Mouse (Mus musculus) MEL (cell line): Measurements from ENCODE around the gene Zhx3. TPM values are rescaled to one million over a fixed set of nuclear protein-coding genes. Genes with fewer than 3 reads are reported as not detected.

Experiments
- DNase-seq: peaks from one replicate; pipeline ENCODE4 v3.0.0; 2011; ENCODE audit warnings: low read depth, low spot score
- H3K27ac ChIP-seq: 2 replicates; pipeline ENCODE4 v1.5.1; 2012; ENCODE audit warnings: low read depth, mild to moderate bottlenecking, control low read depth, low read length, moderate library complexity; ENCODE audit not compliant: control insufficient read depth
- H3K27me3 ChIP-seq, 2 experiments: fragments of 150-350 bp in 1 of 2; sonication (generic) in 1 of 2; 2 replicates each; pipeline ENCODE4 v1.6.1; 2012; ENCODE audit warnings: low read length in 2 of 2, mild to moderate bottlenecking in 2 of 2, improper control_type of control experiment in 1 of 2, moderate library complexity in 1 of 2; ENCODE audit not compliant: insufficient read depth in 2 of 2, control insufficient read depth in 1 of 2
- H3K36me3 ChIP-seq, 2 experiments: 2 replicates each; pipeline ENCODE4 v1.6.1; 2012 to 2014; ENCODE audit warnings: low read length in 2 of 2, improper control_type of control experiment in 1 of 2, inconsistent platforms in 1 of 2, mild to moderate bottlenecking in 1 of 2; ENCODE audit not compliant: insufficient read depth in 2 of 2, control insufficient read depth in 1 of 2
- H3K4me1 ChIP-seq, 2 experiments: fragments of 150-350 bp in 1 of 2; sonication (generic) in 1 of 2; 2 replicates each; pipeline ENCODE4 v1.6.1; 2012; ENCODE audit warnings: low read length in 2 of 2, improper control_type of control experiment in 1 of 2, mild to moderate bottlenecking in 1 of 2; ENCODE audit not compliant: insufficient read depth in 2 of 2, control insufficient read depth in 1 of 2
- H3K4me3 ChIP-seq, 2 experiments: fragments of 150-350 bp in 1 of 2; sonication (generic) in 1 of 2; 2 replicates each; pipeline ENCODE4 v1.5.1; 2012; ENCODE audit warnings: low read depth in 2 of 2, low read length in 2 of 2, mild to moderate bottlenecking in 2 of 2, moderate library complexity in 2 of 2, control low read depth in 1 of 2, improper control_type of control experiment in 1 of 2; ENCODE audit not compliant: control insufficient read depth in 1 of 2, insufficient read depth in 1 of 2
- H3K79me2 ChIP-seq: 2 replicates; pipeline ENCODE4 v1.6.1; 2012; ENCODE audit warnings: mild to moderate bottlenecking, low read length, moderate library complexity; ENCODE audit not compliant: control insufficient read depth, poor library complexity, insufficient read depth
- H3K9ac ChIP-seq: 2 replicates; pipeline ENCODE4 v1.6.1; 2012; ENCODE audit warnings: low read depth, mild to moderate bottlenecking, control low read depth, low read length, moderate library complexity; ENCODE audit not compliant: control insufficient read depth, poor library complexity, severe bottlenecking
- H3K9me3 ChIP-seq: fragments of 150-350 bp; sonication (generic); replicated peaks from 2 replicates; pipeline ENCODE4 v1.6.1; 2012; ENCODE audit warnings: mild to moderate bottlenecking, low read length, improper control_type of control experiment, moderate library complexity; ENCODE audit not compliant: insufficient read depth
- BHLHE40 ChIP-seq: IDR thresholded peaks from 2 replicates; pipeline ENCODE4 v1.6.1; 2012; ENCODE audit warnings: low read depth, mild to moderate bottlenecking, inconsistent platforms, low read length, improper control_type of control experiment, borderline replicate concordance
- E2F4 ChIP-seq: IDR thresholded peaks from 2 replicates; pipeline ENCODE4 v1.6.1; 2011; ENCODE audit warnings: low read depth, low read length, improper control_type of control experiment, borderline replicate concordance
- EP300 ChIP-seq, 2 experiments: IDR thresholded peaks; 2 replicates each; pipeline ENCODE4 v1.6.1; 2011; ENCODE audit warnings: improper control_type of control experiment in 2 of 2, low read length in 2 of 2, low read depth in 1 of 2, mild to moderate bottlenecking in 1 of 2
- GATA1 ChIP-seq: IDR thresholded peaks from 2 replicates; pipeline ENCODE4 v1.6.1; 2011; ENCODE audit warnings: low read depth, low read length, improper control_type of control experiment
- HCFC1 ChIP-seq: IDR thresholded peaks from 2 replicates; pipeline ENCODE4 v1.6.1; 2012; ENCODE audit warnings: low read depth, mild to moderate bottlenecking, inconsistent platforms, low read length, improper control_type of control experiment, moderate library complexity
- JUND ChIP-seq: IDR thresholded peaks from 2 replicates; pipeline ENCODE4 v1.6.1; 2011; ENCODE audit warnings: low read depth, mild to moderate bottlenecking, improper control_type of control experiment, low read length
- KAT2A ChIP-seq: conservative IDR thresholded peaks from 2 replicates; pipeline ENCODE4 v1.6.1; 2012; ENCODE audit warnings: low read depth, low read length, improper control_type of control experiment, inconsistent platforms
- MAZ ChIP-seq: IDR thresholded peaks from 2 replicates; pipeline ENCODE4 v1.6.1; 2012; ENCODE audit warnings: low read depth, mild to moderate bottlenecking, inconsistent platforms, low read length, improper control_type of control experiment
- MEF2A ChIP-seq: IDR thresholded peaks from 2 replicates; pipeline ENCODE4 v1.6.1; 2014; ENCODE audit warnings: low read depth, mild to moderate bottlenecking, inconsistent platforms, low read length, improper control_type of control experiment; ENCODE audit not compliant: poor library complexity, insufficient replicate concordance, severe bottlenecking; ENCODE audit errors: extremely low read depth
- MXI1 ChIP-seq: IDR thresholded peaks from 2 replicates; pipeline ENCODE4 v1.6.1; 2011; ENCODE audit warnings: mild to moderate bottlenecking, low read depth, low read length, improper control_type of control experiment
- NELFE ChIP-seq: IDR thresholded peaks from 2 replicates; pipeline ENCODE4 v1.6.1; 2011; ENCODE audit warnings: low read depth, low read length, improper control_type of control experiment
- NRF1 ChIP-seq: IDR thresholded peaks from 2 replicates; pipeline ENCODE4 v1.6.1; 2014; ENCODE audit warnings: low read depth, mild to moderate bottlenecking, inconsistent platforms, low read length, improper control_type of control experiment, moderate library complexity; ENCODE audit not compliant: poor library complexity, insufficient read depth, severe bottlenecking
- POLR2A ChIP-seq, 2 experiments: IDR thresholded peaks; 2 replicates each; pipeline ENCODE4 v1.6.1; 2011 to 2012; ENCODE audit warnings: low read length in 2 of 2, mild to moderate bottlenecking in 2 of 2, control low read depth in 1 of 2, improper control_type of control experiment in 1 of 2, low read depth in 1 of 2, moderate library complexity in 1 of 2; ENCODE audit not compliant: control insufficient read depth in 1 of 2, insufficient read depth in 1 of 2, poor library complexity in 1 of 2
- POLR2AphosphoS2 ChIP-seq: IDR thresholded peaks from 2 replicates; pipeline ENCODE4 v1.6.1; 2011; ENCODE audit warnings: low read length, improper control_type of control experiment
- POLR2AphosphoS5 ChIP-seq: IDR thresholded peaks from 2 replicates; pipeline ENCODE4 v1.6.1; 2012; ENCODE audit warnings: low read depth, borderline replicate concordance, mild to moderate bottlenecking, inconsistent platforms, low read length, moderate library complexity, mixed read lengths
- RAD21 ChIP-seq: IDR thresholded peaks from 2 replicates; pipeline ENCODE4 v1.6.1; 2011; ENCODE audit warnings: mild to moderate bottlenecking, low read depth, low read length, improper control_type of control experiment
- RCOR1 ChIP-seq: IDR thresholded peaks from 2 replicates; pipeline ENCODE4 v1.6.1; 2012; ENCODE audit warnings: low read depth, mild to moderate bottlenecking, inconsistent platforms, low read length, improper control_type of control experiment
- SIN3A ChIP-seq: IDR thresholded peaks from 2 replicates; pipeline ENCODE4 v1.6.1; 2012; ENCODE audit warnings: low read length, improper control_type of control experiment, inconsistent platforms
- TCF12 ChIP-seq: IDR thresholded peaks from 2 replicates; pipeline ENCODE4 v1.6.1; 2014; ENCODE audit warnings: low read depth, mild to moderate bottlenecking, inconsistent platforms, low read length, improper control_type of control experiment, moderate library complexity
- ZC3H11A ChIP-seq: IDR thresholded peaks from 2 replicates; pipeline ENCODE4 v1.6.1; 2012; ENCODE audit warnings: low read depth, mild to moderate bottlenecking, inconsistent platforms, low read length, improper control_type of control experiment
- ZKSCAN1 ChIP-seq: IDR thresholded peaks from 2 replicates; pipeline ENCODE4 v1.6.1; 2012; ENCODE audit warnings: low read depth, mild to moderate bottlenecking, inconsistent platforms, low read length, improper control_type of control experiment, moderate library complexity
- ZMIZ1 ChIP-seq: IDR thresholded peaks from 2 replicates; pipeline ENCODE4 v1.6.1; 2012; ENCODE audit warnings: low read depth, mild to moderate bottlenecking, inconsistent platforms, low read length, improper control_type of control experiment, moderate library complexity
- polyA plus RNA-seq, 2 experiments: library from polyadenylated mRNA; stranded (reverse) in 1 of 2; unstranded in 1 of 2; fragments of >175 nt in 1 of 2; fragments of >200 nt in 1 of 2; gene quantifications; 2 replicates each; pipeline versions ENCODE4 v1.2.1 to v1.2.4; 2012; ENCODE audit warnings: low replicate concordance in 2 of 2, low read depth in 1 of 2; ENCODE audit not compliant: insufficient read length in 2 of 2, insufficient read depth in 1 of 2, missing spikeins in 1 of 2
- total RNA-seq: library from RNA; depleted of rRNA; stranded (reverse); fragments of 300-350 nt; gene quantifications from 2 replicates; pipeline ENCODE4 v1.2.3, GENCODE M21; 2012; rRNA removed

Gene Zhx3
- total RNA-seq: 4.4 and 5.3 TPM in 2 replicates
- polyA plus RNA-seq: 1 to 10 TPM in 1 of 2 experiments, not detected in 1; 4.8 TPM

DNA sequence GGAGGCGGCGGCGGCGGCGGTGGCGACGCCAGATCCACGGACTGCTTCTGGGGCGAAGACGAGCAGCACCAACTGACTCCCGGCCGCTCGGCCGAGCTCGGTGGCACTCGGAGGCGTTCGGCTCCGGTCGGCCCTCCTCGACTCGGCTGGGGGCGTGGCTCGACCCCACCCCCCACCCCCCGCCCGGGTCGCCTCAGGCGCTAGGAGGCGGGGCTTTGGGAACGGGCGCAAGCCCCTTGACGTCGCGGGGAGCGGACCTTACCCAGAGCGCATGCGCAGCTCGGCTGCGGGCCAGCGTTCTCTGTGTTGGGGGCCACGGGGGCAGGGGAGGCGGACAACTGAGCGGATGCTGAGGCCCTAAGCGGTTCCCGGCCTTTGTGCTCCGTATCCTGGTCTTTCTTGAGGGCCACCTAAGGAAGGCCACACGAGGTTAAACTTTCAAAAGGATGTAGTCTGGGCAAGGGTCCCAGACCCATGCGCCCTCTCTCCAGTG is at the start of gene Zhx3:
TSS of gene Zhx3 (minus strand) at position 109 of the 493 bp plus-strand sequence.
- peak; percentile 95 for DNase-seq
- Histone ChIP-seq H3K79me2 (peaks cover 9% of the 10 kb centered on the region), H3K9ac (peak within 1 kb of the TSS; percentile 95), H3K36me3 (peaks cover 0 to 10% of the 10 kb centered on the region in 2 experiments; a peak in 2 of 4 replicates), H3K4me1 (peaks cover 5 to 7% of the 10 kb centered on the region in 2 experiments; a peak in 2 of 4 replicates), H3K27ac (peak within 1 kb of the TSS; percentile 52), H3K27me3 (no peaks in the 10 kb centered on the region), H3K9me3 (no peaks in the 10 kb centered on the region), H3K4me3 (peak within 1 kb of the TSS; percentile 74 to 97)
- TF ChIP-seq RCOR1: 0 out of 2 replicates have a peak, but pooled peaks have one; percentile 3
- peak in 1 of 2 experiments; percentile 89; a peak in 2 of 4 replicates for TF ChIP-seq POLR2A (IDR thresholded peaks at IDR 0.05; ENCODE audit: control insufficient read depth in 1 of 2, insufficient read depth in 1 of 2, low read depth in 1 of 2, low read length in 2 of 2, poor library complexity in 1 of 2)
- TF ChIP-seq TCF12: 0 out of 2 replicates have a peak, but pooled peaks have one; percentile 14
- TF ChIP-seq KAT2A: peak; percentile 43; the same call in 1 of the 2 replicates
- peak; percentile 86; the same call in 1 of the 2 replicates for TF ChIP-seq ZMIZ1
- TF ChIP-seq MXI1: peak; percentile 35; the same call in 1 of the 2 replicates
- 0 out of 4 replicates have a peak, but pooled peaks of 1 of the 2 experiments have one; percentile 5 for TF ChIP-seq EP300 (IDR thresholded peaks at IDR 0.05; ENCODE audit: low read depth in 1 of 2, low read length in 2 of 2)
- TF ChIP-seq NELFE: peak; percentile 96
- peak; percentile 69 for TF ChIP-seq HCFC1
- TF ChIP-seq JUND: no peak
- TF ChIP-seq BHLHE40: no peak
- TF ChIP-seq NRF1: peak; percentile 97
- TF ChIP-seq MAZ: peak; percentile 83; the same call in 1 of the 2 replicates
- no peak for TF ChIP-seq GATA1
- TF ChIP-seq SIN3A: peak; percentile 54; the same call in 1 of the 2 replicates
- TF ChIP-seq ZKSCAN1: no peak
- peak; percentile 87 for TF ChIP-seq POLR2AphosphoS2

- no peak for DNase-seq
- H3K4me1 ChIP-seq: no peaks in the 10 kb centered on the region
- H3K4me3 ChIP-seq: no peak overlapping the region
- H3K27ac ChIP-seq: no peak overlapping the region
- no peaks in the 10 kb centered on the region for H3K79me2 ChIP-seq
- no peaks in the 10 kb centered on the region for H3K36me3 ChIP-seq
- H3K27me3 ChIP-seq: no peaks in the 10 kb centered on the region; a peak in 1 of 4 replicates
- no peak overlapping the region for H3K9ac ChIP-seq
- TF ChIP-seq E2F4 (no peak), MEF2A (no peak), MAZ (no peak), ZKSCAN1 (no peak), RAD21 (no peak), POLR2AphosphoS2 (no peak), ZC3H11A (no peak), POLR2AphosphoS5 (no peak)
- no peaks in the 10 kb centered on the region for H3K9me3 ChIP-seq
These were observed 48.5 kb upstream of the Zhx3 start for GRCm38 (mm10) chr2:160921285-160921684.
